In the genomic region with DNA sequence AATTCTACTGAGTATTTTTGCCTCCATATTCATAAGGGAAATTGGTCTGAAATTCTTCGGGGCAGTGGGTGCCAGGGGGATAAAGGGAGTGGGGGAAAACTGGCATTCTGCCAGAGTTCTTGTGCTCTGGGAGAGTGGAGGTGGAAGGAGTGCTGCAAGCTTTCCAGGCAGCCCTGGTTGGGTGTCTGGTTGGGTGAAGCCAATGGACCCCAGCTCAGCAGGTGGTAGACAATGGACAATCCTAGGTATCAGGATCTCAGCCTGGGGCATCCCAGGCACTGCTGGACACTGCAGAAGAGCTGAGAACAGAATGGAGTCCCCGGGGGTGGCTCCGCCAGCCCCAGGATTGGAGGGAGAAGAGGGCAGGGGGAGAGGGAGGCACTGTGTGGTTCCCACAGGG, we compare ENCODE assay signal across 21 mouse cellular contexts. TPM values are rescaled to one million over a fixed set of nuclear protein-coding genes. Genes with fewer than 3 reads are reported as not detected.
"Had no signal": no experiment of that assay in that cellular context is flagged by ENCODE, and none has a peak within 500 bp of the region (broad histone marks: within the 10 kb centered on the region; RNA-seq: fewer than 3 reads in every experiment).

No protein-coding gene starts in this region.

- H3K4me3 ChIP-seq: kidney, embryonic 15.5 days; left cerebral cortex, adult 2 months; limb, embryonic 12.5 days; liver, embryonic 12.5 days; liver, embryonic 15.5 days; neural tube, embryonic 13.5 days had no signal

- H3K4me1 ChIP-seq: kidney, embryonic 15.5 days; limb, embryonic 12.5 days; liver, embryonic 12.5 days; liver, embryonic 15.5 days; neural tube, embryonic 13.5 days had no signal

- ATAC-seq: liver, embryonic 12.5 days had no signal

- H3K27ac ChIP-seq: kidney, embryonic 15.5 days; left cerebral cortex, adult 2 months; limb, embryonic 12.5 days; liver, embryonic 12.5 days; liver, embryonic 15.5 days; macrophage; neural tube, embryonic 13.5 days had no signal

- H3K36me3 ChIP-seq: limb, embryonic 12.5 days; liver, embryonic 12.5 days; liver, embryonic 15.5 days had no signal

- H3K9ac ChIP-seq: kidney, embryonic 15.5 days; limb, embryonic 12.5 days; liver, embryonic 12.5 days; liver, embryonic 15.5 days; neural tube, embryonic 13.5 days had no signal

- H3K27me3 ChIP-seq: kidney, embryonic 15.5 days; limb, embryonic 12.5 days; liver, embryonic 15.5 days; neural tube, embryonic 13.5 days had no signal

- H3K4me2 ChIP-seq: kidney, embryonic 15.5 days; limb, embryonic 12.5 days; liver, embryonic 12.5 days; liver, embryonic 15.5 days; neural tube, embryonic 13.5 days had no signal

- H3K9me3 ChIP-seq: kidney, embryonic 15.5 days; limb, embryonic 12.5 days; liver, embryonic 12.5 days; liver, embryonic 15.5 days had no signal

- DNase-seq: kidney, adult 11 months; kidney, adult 8-10 months; kidney, postnatal 10 days; kidney, postnatal 36 days; layer of hippocampus, postnatal 36 days; liver; lung, adult 18-20 months; midbrain, embryonic 14.5 days; retina, postnatal 1 day; right cerebral cortex, postnatal 25 days; spleen, adult 18-20 months; thymus, adult 2 months; thymus, postnatal 14 days; thymus, postnatal 4 days had no signal

RNA-seq across cellular contexts. Expression of gene Nr2f1, which starts 22.1 kb away (rescaled TPM):
- polyA plus RNA-seq: macrophage had no signal
